Mouse (Mus musculus): ENCODE data around the gene Zfp3. TPM values are rescaled to one million over a fixed set of nuclear protein-coding genes. Genes with fewer than 3 reads are reported as not detected.

Gene Zfp3
- total RNA-seq (2023), result 0.25 and 0.28 TPM in 2 replicates

GRCm38 (mm10) chr11:70763936-70764808 lies at the start of gene Zfp3:
TSS of gene Zfp3 (plus strand) at chr11:70764209.

GRCm38 (mm10) chr11:70812365-70812764 lies 48.4 kb downstream of the Zfp3 start, which contains the start of gene Scimp:
TSS of gene Scimp (minus strand) at chr11:70812586.

Other genes starting within 250 kb of the Zfp3 start
- not detected in 2 replicates for gene Vmo1, start 249.6 kb upstream of the Zfp3 start, total RNA-seq (2023)
- gene Gltpd2, start 245.0 kb upstream of the Zfp3 start, total RNA-seq (2023), result not detected in 2 replicates
- 85.9 and 94.4 TPM in 2 replicates for gene Psmb6, start 238.8 kb upstream of the Zfp3 start, total RNA-seq (2023)
- not detected in 2 replicates for gene Gm40193, start 231.3 kb upstream of the Zfp3 start, total RNA-seq (2023)
- gene Pld2, start 224.1 kb upstream of the Zfp3 start, total RNA-seq (2023), result 2.0 and 3.3 TPM in 2 replicates
- 14.2 and 21.9 TPM in 2 replicates for gene Mink1, start 201.3 kb upstream of the Zfp3 start, total RNA-seq (2023)
- not detected in 2 replicates for gene 4930544D05Rik, start 148.4 kb upstream of the Zfp3 start, total RNA-seq (2023)
- 1.0 TPM in 1 of 2 replicates, not detected in the other for gene Chrne, start 145.0 kb upstream of the Zfp3 start, total RNA-seq (2023)
- 0.18 and 0.73 TPM in 2 replicates for gene Gp1ba, start 125.1 kb upstream of the Zfp3 start, total RNA-seq (2023)
- 139 and 152 TPM in 2 replicates for gene Rnf167, start 117.0 kb upstream of the Zfp3 start, total RNA-seq (2023)
- 80.8 and 90.9 TPM in 2 replicates for gene Slc25a11, start 116.7 kb upstream of the Zfp3 start, total RNA-seq (2023)
- gene Pfn1, start 109.6 kb upstream of the Zfp3 start, total RNA-seq (2023), result 1,990 and 2,032 TPM in 2 replicates
- 4.2 and 6.6 TPM in 2 replicates for gene Eno3, start 107.0 kb upstream of the Zfp3 start, total RNA-seq (2023)
- 36.7 and 37.4 TPM in 2 replicates for gene Spag7, start 94.8 kb upstream of the Zfp3 start, total RNA-seq (2023)
- gene Camta2, start 76.1 kb upstream of the Zfp3 start, total RNA-seq (2023), result 55.4 and 60.4 TPM in 2 replicates
- gene Inca1, start 64.1 kb upstream of the Zfp3 start, total RNA-seq (2023), result not detected in 2 replicates
- gene Kif1c, start 63.7 kb upstream of the Zfp3 start, total RNA-seq (2023), result 30.8 and 43.4 TPM in 2 replicates
- gene Scimp, start 48.4 kb downstream of the Zfp3 start, total RNA-seq (2023), result not detected in 2 replicates
- 10.5 and 15.3 TPM in 2 replicates for gene Rabep1, start 80.6 kb downstream of the Zfp3 start, total RNA-seq (2023)
- 45.9 and 64.5 TPM in 2 replicates for gene Nup88, start 205.8 kb downstream of the Zfp3 start, total RNA-seq (2023)
- gene Rpain, start 206.0 kb downstream of the Zfp3 start, total RNA-seq (2023), result 17.5 and 26.9 TPM in 2 replicates
- gene C1qbp, start 218.8 kb downstream of the Zfp3 start, total RNA-seq (2023), result 27.4 and 30.6 TPM in 2 replicates
- 4.6 and 8.7 TPM in 2 replicates for gene Dhx33, start 240.2 kb downstream of the Zfp3 start, total RNA-seq (2023)